Mouse (Mus musculus): Measurements from ENCODE around the gene Gm20388. TPM values are rescaled to one million over a fixed set of nuclear protein-coding genes. Genes with fewer than 3 reads are reported as not detected.

The Gm20388 gene
- total RNA-seq, 2 experiments from 2014 or later, result 2.2 to 7.6 TPM

DNA sequence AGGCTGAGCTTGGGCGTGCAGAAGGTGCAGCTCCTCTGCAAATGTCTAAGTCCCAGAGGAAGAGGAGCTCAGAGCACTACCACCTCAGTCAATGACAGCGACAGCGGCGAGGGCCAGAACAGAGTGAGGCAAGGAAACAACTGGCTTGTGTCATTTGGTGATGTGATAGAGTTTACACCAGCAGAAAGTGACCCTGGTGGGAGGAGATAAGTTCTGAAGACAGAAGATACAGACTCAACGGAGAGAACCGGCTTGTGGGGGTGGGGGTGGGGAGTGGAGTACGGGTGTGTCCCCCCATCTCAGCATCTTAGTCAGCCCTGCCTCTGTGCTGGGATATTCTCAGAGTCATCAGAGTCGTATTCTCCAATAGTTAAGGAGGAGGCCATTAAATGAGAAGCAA is 4166.7 kb downstream of the Gm20388 start:
- DNase-seq (ENCODE audit: low spot score in 2 of 2), result no peak
- H3K4me3 ChIP-seq, result no peak overlapping the region
- no peak overlapping the region for H3K27ac ChIP-seq
- TF ChIP-seq CTCF (conservative IDR thresholded peaks at IDR 0.05), result no peak

DNA sequence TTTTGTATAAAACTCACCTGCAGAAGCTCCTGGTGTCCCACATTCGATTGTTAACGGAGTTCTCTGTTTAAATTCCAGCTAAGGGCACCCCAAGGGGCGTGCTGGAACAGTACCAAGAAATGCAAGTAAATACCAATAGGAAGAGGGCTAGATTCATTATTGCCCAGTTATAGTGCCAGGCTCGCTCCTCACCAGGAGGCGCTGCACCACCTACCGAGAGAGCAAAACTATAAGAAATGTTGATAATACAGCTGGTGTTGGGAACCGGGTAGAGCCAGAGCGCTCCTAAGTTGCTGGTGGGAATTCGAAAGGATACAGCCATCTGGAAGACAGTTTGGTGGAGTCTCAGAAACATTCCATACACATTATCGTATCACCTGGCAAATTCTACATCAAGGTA is 4167.4 kb downstream of the Gm20388 start:
- no peak overlapping the region for H3K4me3 ChIP-seq
- no peak overlapping the region for H3K27ac ChIP-seq
- TF ChIP-seq CTCF (conservative IDR thresholded peaks at IDR 0.05), result peak; percentile 60
- DNase-seq (ENCODE audit: low spot score in 2 of 2), result no peak

DNA sequence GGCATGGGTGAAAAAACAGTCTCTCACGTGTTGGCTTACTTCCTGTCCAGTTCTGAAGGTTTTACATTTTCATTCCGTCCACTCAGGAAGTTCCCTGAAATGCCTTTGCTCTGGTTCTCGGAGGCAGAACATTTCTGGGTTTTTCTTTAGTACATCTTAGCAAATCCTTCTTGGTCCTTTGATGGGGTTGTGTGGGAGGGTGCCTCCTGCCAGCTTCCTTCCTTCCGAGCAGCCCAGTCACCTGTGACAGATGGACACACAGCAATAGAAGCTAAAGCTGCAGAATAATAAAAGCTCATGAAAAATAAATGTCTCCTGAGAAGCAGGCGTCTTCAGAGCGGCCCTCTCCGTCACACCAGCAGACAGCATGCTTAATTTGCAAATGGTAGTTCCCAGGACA is 4168.3 kb downstream of the Gm20388 start:
- peak in 1 of 2 experiments; percentile 15 for DNase-seq (ENCODE audit: low spot score in 2 of 2)
- Histone ChIP-seq H3K27ac (no peak overlapping the region), H3K4me3 (no peak overlapping the region)
- no peak for TF ChIP-seq CTCF (conservative IDR thresholded peaks at IDR 0.05)

DNA sequence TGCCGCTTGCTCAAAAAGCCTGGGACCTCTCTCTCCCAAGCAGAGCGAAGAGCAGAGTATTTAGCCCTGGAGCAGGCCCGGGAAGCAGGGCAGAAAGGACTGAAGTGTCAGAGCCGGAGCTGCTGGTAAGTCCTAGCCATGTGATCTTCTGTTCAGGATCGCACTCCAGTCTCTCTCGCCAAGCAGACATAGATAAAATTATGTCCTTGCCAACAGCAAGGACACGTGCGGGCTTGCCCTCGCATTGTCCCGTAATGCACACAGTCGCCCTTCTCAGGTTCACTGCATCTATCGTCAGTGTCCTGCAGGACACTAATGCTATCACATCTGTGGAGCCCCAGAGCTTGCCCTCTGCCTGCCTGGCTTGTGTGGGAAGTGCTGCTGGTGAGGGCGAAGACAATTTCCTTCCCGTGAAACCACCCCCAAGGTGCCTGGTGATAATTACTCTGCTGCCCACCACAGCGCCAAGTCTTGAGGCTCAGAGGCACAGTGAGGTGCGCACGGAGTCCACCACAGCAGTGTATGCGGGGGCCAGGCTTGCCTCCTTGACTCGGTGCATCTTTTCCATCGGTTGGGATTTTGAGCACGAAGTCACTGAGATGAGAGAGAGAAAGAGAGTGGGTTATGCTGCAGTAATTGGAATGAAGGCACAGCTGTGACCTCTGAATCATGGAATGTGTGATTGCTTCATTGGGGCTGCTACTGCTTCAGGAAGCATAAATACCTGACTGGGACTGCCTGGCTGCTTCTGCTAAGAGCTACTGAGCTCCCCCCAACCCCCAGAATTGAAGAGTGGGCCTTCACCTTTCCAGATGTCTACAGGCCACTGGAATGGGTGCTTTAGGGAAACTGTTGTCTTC is 4170.1 kb downstream of the Gm20388 start:
- H3K27ac ChIP-seq, result no peak overlapping the region
- DNase-seq (ENCODE audit: low spot score in 2 of 2), result no peak
- no peak overlapping the region for H3K4me3 ChIP-seq
- no peak for TF ChIP-seq CTCF (conservative IDR thresholded peaks at IDR 0.05)

DNA sequence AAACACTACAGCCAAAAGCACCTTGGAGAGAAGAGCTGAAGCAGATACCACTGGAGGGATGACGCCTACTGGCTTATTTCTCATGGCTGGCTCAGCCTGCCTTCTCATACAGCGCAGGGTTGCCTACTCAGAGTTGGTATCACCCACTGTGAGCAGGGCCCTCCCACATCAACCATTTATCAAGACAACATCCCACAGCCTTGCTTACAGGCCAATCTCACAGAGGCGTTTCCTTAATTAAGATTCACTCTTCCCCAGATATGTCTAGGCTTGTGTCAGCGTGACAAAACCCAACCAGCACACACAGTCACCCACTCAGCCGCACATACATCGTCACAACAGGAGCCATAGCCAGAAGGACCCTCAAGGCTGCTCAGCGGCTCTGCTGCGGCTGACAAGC is 4172.0 kb downstream of the Gm20388 start:
- no peak for TF ChIP-seq CTCF (conservative IDR thresholded peaks at IDR 0.05)
- DNase-seq (ENCODE audit: low spot score in 2 of 2), result peak in 1 of 2 experiments; percentile 27
- Histone ChIP-seq H3K4me3 (no peak overlapping the region), H3K27ac (no peak overlapping the region)

GRCm38 (mm10) chr8:124083611-124084010 is 4173.0 kb downstream of the Gm20388 start:
- DNase-seq (ENCODE audit: low spot score in 2 of 2), result no peak
- Histone ChIP-seq H3K4me3 (no peak overlapping the region), H3K27ac (no peak overlapping the region)
- TF ChIP-seq CTCF (conservative IDR thresholded peaks at IDR 0.05), result 0 out of 2 replicates have a peak, but pooled peaks have one; percentile 16

DNA sequence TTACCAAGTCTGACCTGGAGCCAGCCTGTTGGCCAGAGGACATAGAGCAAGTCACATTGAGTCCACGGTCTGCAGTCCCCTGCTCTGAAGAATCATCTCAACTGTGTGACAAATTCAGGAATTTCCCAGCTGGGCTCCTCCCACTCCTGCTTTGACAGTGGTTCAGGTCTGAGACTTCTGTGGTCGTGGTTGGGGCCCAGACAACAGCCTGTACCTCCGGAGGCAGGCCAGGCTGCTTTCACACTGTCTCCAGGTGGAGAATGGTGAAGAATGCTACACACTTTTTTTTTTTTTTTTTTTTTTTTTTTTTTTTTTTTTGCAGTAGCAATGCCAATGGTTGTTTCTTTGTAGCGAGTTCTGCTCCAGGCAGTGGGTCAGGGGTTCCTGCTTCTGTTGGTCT is 4175.0 kb downstream of the Gm20388 start:
- TF ChIP-seq CTCF (conservative IDR thresholded peaks at IDR 0.05), result no peak
- no peak overlapping the region for H3K27ac ChIP-seq
- no peak overlapping the region for H3K4me3 ChIP-seq
- no peak for DNase-seq (ENCODE audit: low spot score in 2 of 2)

DNA sequence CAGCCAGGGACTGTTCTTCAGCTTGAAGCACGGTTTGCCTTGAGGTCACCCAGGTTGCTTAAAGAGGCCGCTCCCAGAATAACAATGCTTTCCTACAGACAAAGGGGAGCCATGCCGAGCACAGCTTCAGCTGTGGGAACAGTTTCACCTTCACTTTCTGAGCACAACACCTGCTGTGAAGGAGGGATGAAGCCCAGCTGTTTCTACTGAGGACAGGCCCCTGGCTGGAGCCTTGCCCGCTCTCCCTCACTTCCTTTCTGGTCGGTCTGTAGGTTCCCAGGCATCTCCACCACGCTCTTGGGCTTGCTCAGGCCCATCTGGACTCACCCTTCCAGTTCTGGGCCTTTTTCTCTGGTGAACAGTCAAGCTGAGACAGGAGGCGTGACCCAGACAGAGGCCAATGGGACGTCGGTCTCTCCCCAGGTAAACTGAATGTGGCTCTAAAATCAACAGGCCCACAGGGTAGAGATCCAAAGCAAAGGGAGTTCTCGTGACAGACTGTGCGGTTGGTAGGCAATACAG is 4177.5 kb downstream of the Gm20388 start:
- DNase-seq (ENCODE audit: low spot score in 2 of 2), result no peak
- no peak for TF ChIP-seq CTCF (conservative IDR thresholded peaks at IDR 0.05)
- Histone ChIP-seq H3K4me3 (no peak overlapping the region), H3K27ac (no peak overlapping the region)

DNA sequence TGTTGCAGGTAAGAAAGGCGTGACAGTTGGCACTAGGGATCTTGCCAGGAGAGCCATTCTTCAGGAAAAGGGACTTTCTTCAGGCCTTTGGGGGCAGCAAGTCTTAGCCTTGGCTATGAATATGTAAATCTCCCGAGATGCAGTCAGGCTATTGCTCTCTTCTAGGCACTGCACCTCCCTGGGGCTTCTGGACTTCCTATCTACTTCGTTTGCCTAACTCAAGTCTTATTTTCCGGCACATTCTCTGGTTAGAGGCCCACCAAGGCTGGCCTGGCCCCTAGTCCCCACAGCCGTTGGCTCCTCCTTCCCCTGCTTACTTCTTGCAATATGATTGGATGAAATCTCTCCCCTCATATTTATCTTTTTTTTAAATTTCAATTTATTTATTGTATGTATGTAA is 4178.4 kb downstream of the Gm20388 start:
- Histone ChIP-seq H3K27ac (no peak overlapping the region), H3K4me3 (no peak overlapping the region)
- DNase-seq (ENCODE audit: low spot score in 2 of 2), result no peak
- TF ChIP-seq CTCF (conservative IDR thresholded peaks at IDR 0.05), result no peak

GRCm38 (mm10) chr8:124090473-124090872 is 4179.8 kb downstream of the Gm20388 start:
- Histone ChIP-seq H3K4me3 (no peak overlapping the region), H3K27ac (no peak overlapping the region)
- DNase-seq (ENCODE audit: low spot score in 2 of 2), result no peak
- no peak for TF ChIP-seq CTCF (conservative IDR thresholded peaks at IDR 0.05)

GRCm38 (mm10) chr8:124098953-124099622 is 4188.4 kb downstream of the Gm20388 start:
- peak in 1 of 2 experiments; percentile 5 for DNase-seq (ENCODE audit: low spot score in 2 of 2)
- Histone ChIP-seq H3K27ac (no peak overlapping the region), H3K4me3 (no peak overlapping the region)
- TF ChIP-seq CTCF (conservative IDR thresholded peaks at IDR 0.05), result no peak

DNA sequence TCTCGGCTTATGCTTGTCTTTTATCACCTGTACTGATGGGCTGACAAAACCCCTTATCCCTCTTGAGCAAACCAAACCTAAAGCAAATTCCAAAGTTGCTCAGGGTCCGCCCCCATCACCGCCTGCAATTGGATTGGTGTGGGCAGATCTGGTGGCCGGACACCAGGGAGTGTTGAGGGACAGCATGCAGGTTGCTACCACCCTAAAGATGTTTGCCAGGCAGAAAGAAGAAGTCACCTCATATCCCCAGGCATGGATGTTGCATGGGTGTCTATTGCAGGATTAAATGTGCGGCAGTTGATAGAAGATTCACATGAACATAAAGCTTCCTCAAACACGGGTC is 4189.0 kb downstream of the Gm20388 start:
- no peak for TF ChIP-seq CTCF (conservative IDR thresholded peaks at IDR 0.05)
- Histone ChIP-seq H3K4me3 (no peak overlapping the region), H3K27ac (no peak overlapping the region)
- no peak for DNase-seq (ENCODE audit: low spot score in 2 of 2)

GRCm38 (mm10) chr8:124105869-124106268 is 4195.2 kb downstream of the Gm20388 start:
- no peak overlapping the region for H3K4me3 ChIP-seq

More at GRCm38 (mm10) chr8:124105869-124106268, 4195.2 kb downstream of the Gm20388 start:
- no peak for TF ChIP-seq CTCF (conservative IDR thresholded peaks at IDR 0.05)
- no peak for DNase-seq (ENCODE audit: low spot score in 2 of 2)
- H3K27ac ChIP-seq, result no peak overlapping the region
